Mouse (Mus musculus) lung, postnatal 14 days (tissue): ENCODE measurements around the gene Lrrc74b.
"Not testable (repeated sequence)": the region's sequence is repeated elsewhere in the genome, so short reads cannot be mapped to it uniquely, and the experiment has no call there.

Experiments
- DNase-seq: peaks from one replicate; pipeline ENCODE4 v3.0.0; 2021

Gene Lrrc74b

DNA sequence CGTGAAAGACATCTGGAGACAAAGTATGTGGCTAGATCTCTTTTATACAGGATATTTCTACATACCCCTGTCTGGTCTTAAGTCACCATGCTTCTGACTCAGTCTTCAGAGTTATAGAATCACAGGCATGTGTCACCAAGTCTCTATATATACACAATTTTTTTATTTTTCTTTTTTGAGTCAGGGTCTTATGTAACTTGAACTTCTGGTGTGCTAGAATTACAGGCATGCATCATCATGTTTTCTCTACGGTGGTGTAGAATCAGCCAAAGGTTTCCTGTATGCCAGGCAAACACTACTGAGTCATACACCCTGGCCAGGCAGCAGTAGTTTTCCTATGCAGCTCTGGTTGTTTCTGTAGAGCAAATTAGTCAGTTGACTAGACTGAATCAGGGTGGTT lies 18.4 kb downstream of the Lrrc74b start:
- DNase-seq, result no peak

- no peak for DNase-seq
Observed at GRCm38 (mm10) chr16:17536584-17536983, 24.5 kb downstream of the Lrrc74b start.

- DNase-seq, result no peak
Observed at GRCm38 (mm10) chr16:17532676-17533329, 28.2 kb downstream of the Lrrc74b start.

GRCm38 (mm10) chr16:17532271-17532670 lies 28.8 kb downstream of the Lrrc74b start:
- DNase-seq, result peak; percentile 23

- peak; percentile 97 for DNase-seq
Observed at GRCm38 (mm10) chr16:17530640-17531288, 30.3 kb downstream of the Lrrc74b start, which contains the start of gene Thap7. Thap7 (minus strand) TSS chr16:17531136.

- no peak for DNase-seq
Observed at GRCm38 (mm10) chr16:17529981-17530586, 31.0 kb downstream of the Lrrc74b start.

DNA sequence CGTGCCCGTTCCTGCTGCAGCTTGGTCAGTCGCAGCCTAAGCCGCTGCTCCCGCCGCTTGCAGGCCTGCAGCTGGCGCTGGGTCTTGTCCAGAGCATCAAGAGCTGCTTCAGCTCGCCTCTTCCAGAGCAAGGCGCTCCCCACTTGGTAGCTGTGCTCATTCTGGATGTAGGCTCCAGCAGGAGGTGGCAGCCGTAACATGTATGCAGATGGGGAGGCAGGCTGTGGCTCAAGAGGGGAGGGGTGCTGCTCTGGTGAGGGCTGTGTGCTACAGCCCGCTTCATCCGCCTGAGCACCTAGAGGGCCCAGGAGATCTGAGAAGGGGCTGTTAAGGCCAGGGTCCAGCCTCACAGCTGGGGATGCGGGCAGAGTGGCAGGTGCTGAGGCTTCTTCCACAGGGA lies 32.8 kb downstream of the Lrrc74b start:
- DNase-seq, result no peak

DNA sequence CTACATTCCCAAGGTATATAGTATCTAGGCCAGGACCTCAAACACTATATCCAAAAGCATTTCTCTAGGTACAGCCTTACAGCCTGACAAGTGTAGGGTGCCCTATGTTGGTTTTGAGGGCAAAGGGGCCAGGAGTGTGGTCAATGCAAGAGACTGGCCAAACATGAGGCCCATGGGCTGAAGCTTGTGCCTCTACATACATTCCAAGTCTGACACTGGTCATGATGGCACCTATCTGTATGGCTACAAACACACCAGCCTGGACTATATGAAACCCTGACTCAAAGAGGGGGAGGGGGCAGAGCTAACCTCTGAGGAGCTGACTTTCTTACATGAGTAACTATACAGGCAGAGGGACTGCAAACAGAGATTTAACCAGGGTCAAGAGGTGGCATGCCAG lies 33.4 kb downstream of the Lrrc74b start:
- no peak for DNase-seq

DNA sequence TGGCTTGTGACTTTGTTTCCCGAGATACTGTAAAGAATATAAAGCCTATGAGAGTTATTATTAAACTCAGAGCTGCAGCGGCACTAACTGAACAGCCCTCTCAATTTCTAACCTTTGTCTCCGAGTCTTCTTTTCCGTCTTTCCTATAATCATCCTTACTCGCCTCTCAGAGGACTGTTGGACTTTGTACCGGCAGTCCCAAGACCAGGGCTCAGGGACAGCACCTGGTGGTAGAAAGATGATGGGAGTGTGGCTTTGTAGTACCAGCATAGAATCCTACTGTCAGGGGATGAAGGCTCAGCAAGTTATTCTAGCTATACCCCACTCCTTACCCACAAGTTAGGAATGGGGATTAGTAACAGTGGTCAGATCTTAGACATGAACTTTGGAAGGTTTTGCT lies 34.8 kb downstream of the Lrrc74b start:
- no peak for DNase-seq

DNA sequence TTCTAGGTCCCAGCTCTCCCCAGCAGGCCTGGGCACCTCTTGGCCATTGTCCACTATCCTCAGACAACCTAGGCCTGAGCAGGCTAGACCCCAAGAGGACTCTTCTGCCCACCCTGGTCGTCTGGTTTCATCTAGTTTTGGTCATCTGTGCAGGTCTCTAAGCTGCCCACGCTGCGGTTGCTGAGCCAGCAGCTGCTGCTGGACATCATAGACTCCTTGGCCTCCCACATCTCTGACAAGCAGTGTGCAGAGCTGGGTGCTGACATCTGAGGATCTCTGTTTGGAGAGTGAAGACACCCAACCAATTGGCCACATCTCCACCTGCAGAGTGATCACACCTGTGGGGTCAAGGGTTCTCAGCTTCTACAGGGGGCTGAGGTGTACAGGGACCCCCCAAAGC lies 35.5 kb downstream of the Lrrc74b start:
- no peak for DNase-seq

DNA sequence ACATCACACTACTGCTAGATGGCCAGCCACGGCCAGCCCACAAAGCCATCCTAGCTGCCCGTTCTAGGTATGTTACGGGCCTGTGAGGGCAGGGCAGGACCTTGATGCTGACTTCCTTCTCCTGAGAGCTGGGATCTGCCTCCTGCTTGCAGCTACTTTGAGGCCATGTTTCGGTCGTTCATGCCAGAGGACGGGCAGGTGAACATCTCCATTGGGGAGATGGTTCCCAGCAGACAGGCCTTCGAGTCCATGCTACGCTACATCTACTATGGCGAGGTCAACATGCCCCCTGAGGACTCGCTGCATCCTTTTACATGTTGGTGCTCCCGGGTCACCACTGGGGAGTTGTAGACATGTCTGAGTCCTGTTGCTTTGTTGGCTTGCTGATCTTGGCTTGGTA lies 36.9 kb downstream of the Lrrc74b start:
- DNase-seq, result no peak

- no peak for DNase-seq
Observed at GRCm38 (mm10) chr16:17518910-17519309, 42.1 kb downstream of the Lrrc74b start.

DNA sequence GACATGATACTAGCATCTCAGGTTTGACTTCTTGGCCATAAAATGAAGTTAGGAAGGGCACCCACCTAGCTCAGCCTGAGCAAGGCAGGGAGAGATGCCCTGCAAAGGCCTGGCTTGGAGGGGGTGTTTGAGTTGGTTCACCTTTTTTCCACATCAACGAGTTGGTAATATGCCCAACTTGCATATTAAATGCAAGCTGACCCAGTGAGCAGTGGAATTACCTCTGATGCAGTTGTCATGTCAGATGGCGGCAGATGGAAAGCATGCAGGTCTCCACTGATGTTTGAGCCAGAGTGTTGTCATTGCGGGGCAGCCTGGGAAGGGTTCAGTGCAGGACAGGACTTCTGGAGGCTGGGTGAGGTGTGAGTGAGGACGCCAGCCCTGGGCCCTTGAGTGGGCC lies 49.6 kb downstream of the Lrrc74b start:
- DNase-seq, result no peak

GRCm38 (mm10) chr16:17510686-17511085 lies 50.4 kb downstream of the Lrrc74b start:
- DNase-seq, result peak; percentile 16

- no peak for DNase-seq
Observed at GRCm38 (mm10) chr16:17510143-17510542, 50.9 kb downstream of the Lrrc74b start.

DNA sequence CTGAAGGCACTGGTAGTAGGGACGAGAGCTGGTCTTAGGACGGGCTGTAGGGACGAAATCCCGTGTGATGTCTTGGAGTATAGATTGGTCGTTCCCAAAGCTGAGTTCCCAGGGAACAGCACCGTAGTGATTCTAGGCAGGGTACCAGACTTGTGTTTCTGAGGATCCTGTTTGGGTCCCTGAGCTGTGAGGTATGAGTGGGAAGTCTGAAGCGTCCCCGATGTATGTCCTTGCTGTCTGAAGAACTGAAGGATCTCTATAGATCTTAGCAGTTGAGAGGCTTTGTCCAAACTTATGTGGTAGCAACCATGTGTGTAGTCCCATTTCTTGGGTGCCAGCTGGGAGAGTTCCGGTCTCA lies 51.8 kb downstream of the Lrrc74b start:
- no peak for DNase-seq

GRCm38 (mm10) chr16:17508546-17509239 lies 52.4 kb downstream of the Lrrc74b start, which contains the start of gene Lztr1:
Lztr1 (plus strand) TSS chr16:17508688.
- DNase-seq, result peak; percentile 87

DNA sequence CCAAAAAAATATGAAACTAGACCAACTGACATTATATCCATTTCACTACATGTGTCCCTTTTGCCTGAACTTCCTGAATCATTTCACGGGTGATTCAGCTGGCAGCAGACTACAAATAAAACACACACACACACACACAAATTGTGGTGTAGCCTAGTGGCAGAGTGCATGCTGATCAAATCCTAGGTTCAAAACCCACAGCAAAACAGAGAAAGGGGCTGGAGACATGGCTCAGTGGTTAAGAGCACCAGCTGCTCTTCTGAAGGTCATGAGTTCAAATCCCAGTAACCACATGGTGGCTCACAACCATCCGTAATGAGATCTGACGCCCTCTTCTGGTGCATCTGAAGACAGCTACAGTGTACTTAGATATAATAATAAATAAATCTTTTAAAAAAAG lies 53.0 kb downstream of the Lrrc74b start:
- not testable (repeated sequence) for DNase-seq

- no peak for DNase-seq
Observed at GRCm38 (mm10) chr16:17507018-17507552, 54.0 kb downstream of the Lrrc74b start.

- DNase-seq, result no peak
Observed at GRCm38 (mm10) chr16:17502681-17503080, 58.4 kb downstream of the Lrrc74b start.

DNA sequence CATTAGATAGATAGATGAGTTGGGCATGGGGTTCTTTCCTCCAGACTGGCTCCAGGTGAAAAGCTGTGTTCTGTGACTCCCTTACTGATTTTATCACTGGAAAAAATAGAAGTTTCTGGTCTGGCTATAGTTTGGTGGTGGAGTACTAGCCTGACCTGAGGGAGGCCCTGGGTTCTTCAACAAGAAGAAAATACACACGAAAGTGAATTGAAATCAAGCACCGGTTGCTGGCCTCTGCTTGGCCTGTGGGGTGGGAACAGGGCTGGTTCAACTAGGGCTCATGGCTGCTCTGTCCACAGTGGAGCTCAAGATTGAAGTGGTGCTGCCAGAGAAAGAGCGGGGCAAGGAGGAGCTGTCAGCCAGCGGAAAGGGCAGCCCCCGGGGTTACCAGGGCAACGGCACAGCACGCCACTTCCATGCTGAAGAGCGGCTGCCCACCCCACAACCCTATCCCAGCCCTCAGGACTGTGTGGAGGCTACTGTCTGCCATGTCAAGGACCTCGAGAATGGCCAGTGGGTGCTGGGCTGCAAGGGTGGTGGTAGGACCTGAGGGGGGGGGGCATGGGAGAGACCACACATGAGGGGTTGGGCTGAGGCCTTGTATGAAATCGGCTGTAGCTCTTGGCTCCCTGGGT lies 61.7 kb downstream of the Lrrc74b start:
- DNase-seq, result no peak

DNA sequence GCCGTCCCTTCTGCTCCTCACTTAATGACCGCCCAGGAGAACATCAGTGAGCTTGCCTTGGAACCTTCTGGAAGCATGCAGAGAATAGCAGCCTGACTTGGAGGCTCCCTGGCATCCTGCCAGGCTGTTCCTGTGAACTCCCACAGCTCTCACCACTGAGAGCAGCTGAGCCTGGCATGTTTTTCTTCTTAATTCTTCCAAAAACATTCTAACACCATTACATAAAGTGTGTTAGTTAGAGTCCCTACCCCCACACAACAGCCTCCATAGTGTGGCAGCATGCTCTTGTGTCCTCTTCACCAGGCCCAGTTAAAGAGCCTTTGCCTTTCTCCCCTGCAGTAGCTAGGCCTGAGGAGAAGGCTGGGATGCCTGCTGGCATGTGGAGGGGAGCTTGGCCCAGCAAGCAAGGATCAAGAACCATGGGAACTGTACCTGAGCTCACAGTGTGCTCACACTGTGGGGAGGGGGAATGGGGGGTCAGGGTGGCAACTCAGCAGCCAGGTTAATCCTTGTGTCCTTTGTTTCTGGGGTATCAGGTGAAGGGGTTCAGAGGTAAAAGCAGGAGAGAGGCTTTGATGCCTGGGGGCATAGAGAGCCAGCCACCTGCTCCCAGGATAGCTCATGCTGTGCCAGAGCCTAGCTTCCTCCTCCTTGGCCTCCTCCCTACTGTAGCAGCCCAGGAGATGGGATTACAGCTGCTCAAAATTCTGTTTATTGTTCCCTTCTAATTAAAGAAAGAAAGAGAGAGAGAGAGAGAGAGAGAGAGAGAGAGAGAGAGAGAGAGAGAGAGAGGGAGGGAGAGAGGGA lies 64.3 kb downstream of the Lrrc74b start:
- DNase-seq, result peak; percentile 54
